Mouse (Mus musculus) CH12.LX (cell line): ENCODE data around the gene Ptbp1.

Experiments
- CTCF ChIP-seq, 2 experiments: IDR thresholded peaks in 1 of 2; conservative IDR thresholded peaks in 1 of 2; 2 replicates each; pipeline ENCODE4 v1.5.1; 2011 to 2012; ENCODE audit warnings: low read depth in 2 of 2, low read length in 2 of 2, improper control_type of control experiment in 1 of 2, inconsistent platforms in 1 of 2, mild to moderate bottlenecking in 1 of 2, moderate library complexity in 1 of 2
- E2F4 ChIP-seq: IDR thresholded peaks from 2 replicates; pipeline ENCODE4 v1.6.1; 2011; ENCODE audit warnings: low read depth, low read length, improper control_type of control experiment; ENCODE audit not compliant: insufficient replicate concordance
- GABPA ChIP-seq: IDR thresholded peaks from 2 replicates; pipeline ENCODE4 v1.6.1; 2012; ENCODE audit warnings: low read depth, low read length, improper control_type of control experiment, inconsistent platforms; ENCODE audit not compliant: insufficient replicate concordance
- HCFC1 ChIP-seq: IDR thresholded peaks from 2 replicates; pipeline ENCODE4 v1.6.1; 2012; ENCODE audit warnings: low read depth, mild to moderate bottlenecking, inconsistent platforms, low read length, improper control_type of control experiment
- MAFK ChIP-seq: IDR thresholded peaks from 2 replicates; pipeline ENCODE4 v1.6.1; 2011; ENCODE audit warnings: low read length, improper control_type of control experiment; ENCODE audit not compliant: insufficient replicate concordance
- MAX ChIP-seq: IDR thresholded peaks from 2 replicates; pipeline ENCODE4 v1.6.1; 2011; ENCODE audit warnings: low read length, improper control_type of control experiment
- MEF2A ChIP-seq: IDR thresholded peaks from 2 replicates; pipeline ENCODE4 v1.6.1; 2014; ENCODE audit warnings: low read depth, mild to moderate bottlenecking, inconsistent platforms, low read length, improper control_type of control experiment, borderline replicate concordance
- NRF1 ChIP-seq: IDR thresholded peaks from 2 replicates; pipeline ENCODE4 v1.6.1; 2014; ENCODE audit warnings: low read depth, mild to moderate bottlenecking, inconsistent platforms, low read length, improper control_type of control experiment, moderate library complexity
- POLR2A ChIP-seq: IDR thresholded peaks from 2 replicates; pipeline ENCODE4 v1.6.1; 2011; ENCODE audit warnings: low read depth, mild to moderate bottlenecking, improper control_type of control experiment, low read length
- TBP ChIP-seq: conservative IDR thresholded peaks from 2 replicates; pipeline ENCODE4 v1.6.1; 2011; ENCODE audit warnings: low read depth, low read length, improper control_type of control experiment
- TCF12 ChIP-seq: IDR thresholded peaks from 2 replicates; pipeline ENCODE4 v1.6.1; 2014; ENCODE audit warnings: low read depth, mild to moderate bottlenecking, inconsistent platforms, low read length, improper control_type of control experiment
- UBTF ChIP-seq: IDR thresholded peaks from 2 replicates; pipeline ENCODE4 v1.6.1; 2012; ENCODE audit warnings: low read depth, mild to moderate bottlenecking, inconsistent platforms, low read length, improper control_type of control experiment, moderate library complexity
- USF2 ChIP-seq: conservative IDR thresholded peaks from 2 replicates; pipeline ENCODE4 v1.6.1; 2011; ENCODE audit warnings: low read depth, low read length, improper control_type of control experiment
- ZNF384 ChIP-seq: IDR thresholded peaks from 2 replicates; pipeline ENCODE4 v1.6.1; 2012; ENCODE audit warnings: low read depth, low read length, improper control_type of control experiment, inconsistent platforms

DNA sequence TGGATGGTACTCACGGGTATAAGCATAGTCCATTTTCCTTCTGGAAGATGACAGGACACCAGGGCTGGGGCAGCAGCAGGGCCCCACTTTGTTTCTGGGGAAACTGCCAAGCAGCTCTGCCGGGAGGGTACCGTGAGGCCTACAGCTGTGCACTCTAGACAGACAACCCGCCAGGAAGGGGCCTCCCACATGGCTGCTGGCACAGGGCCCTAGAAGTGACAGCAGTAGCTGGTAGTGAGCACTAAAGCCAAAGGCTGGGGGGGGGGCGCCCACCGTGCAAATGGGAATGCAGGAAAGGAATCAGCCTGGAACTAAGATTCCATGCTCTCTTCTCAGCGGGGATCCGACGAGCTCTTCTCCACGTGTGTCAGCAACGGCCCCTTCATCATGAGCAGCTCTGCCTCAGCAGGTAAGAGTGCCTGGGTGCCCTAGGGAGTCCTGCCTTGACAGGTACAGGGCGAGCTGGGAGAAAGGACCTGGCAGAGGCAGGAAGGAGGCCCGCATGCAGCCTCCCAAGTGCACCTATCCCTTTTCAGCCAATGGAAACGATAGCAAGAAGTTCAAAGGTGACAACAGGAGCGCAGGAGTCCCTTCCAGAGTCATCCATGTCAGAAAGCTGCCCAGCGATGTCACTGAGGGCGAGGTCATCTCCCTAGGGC, 4.3 kb downstream of the Ptbp1 start:
- TF ChIP-seq CTCF (conservative IDR thresholded peaks at IDR 0.05 in 1 of 2, IDR thresholded peaks at IDR 0.05 in 1 of 2; ENCODE audit: low read depth in 2 of 2, low read length in 2 of 2) (no peak), NRF1 (no peak), UBTF (no peak), POLR2A (no peak), GABPA (no peak), E2F4 (no peak), HCFC1 (no peak), MAFK (no peak), MAX (no peak), TBP (no peak), USF2 (no peak), MEF2A (no peak), ZNF384 (no peak), TCF12 (no peak)
